Mouse (Mus musculus) adrenal gland, adult 18-20 months (tissue): ENCODE data around the gene Hs1bp3. TPM values are rescaled to one million over a fixed set of nuclear protein-coding genes. Genes with fewer than 3 reads are reported as not detected.

Source experiments
- DNase-seq, 2 experiments: peaks; one replicate each; pipeline ENCODE4 v3.0.0; 2021 to 2022; ENCODE audit warnings: low spot score in 2 of 2
- total RNA-seq, 2 experiments: library from RNA; stranded (reverse); gene quantifications; 1 replicate in 1 of 2; 2 replicates in 1 of 2; pipeline ENCODE4 v1.2.3; 2021

Gene Hs1bp3
- total RNA-seq, 2 experiments from 2014 or later = 12.4 to 16.5 TPM

GRCm38 (mm10) chr12:8388529-8389414 lies 75.5 kb downstream of the Hs1bp3 start:
- DNase-seq = no peak

- DNase-seq = no peak
Measured at GRCm38 (mm10) chr12:8393226-8393625, 80.0 kb downstream of the Hs1bp3 start.

Other genes starting within 250 kb of the Hs1bp3 start
- gene Ldah, start 105.3 kb upstream of the Hs1bp3 start, total RNA-seq = 10 to 100 TPM; 52.4 to 55.3 TPM
- gene Gdf7, start 11.5 kb upstream of the Hs1bp3 start, total RNA-seq = not detected
- gene Rhob, start 186.6 kb downstream of the Hs1bp3 start, total RNA-seq = 100 to 1,000 TPM; 186 to 189 TPM